ENCODE assay signal across 7 mouse cellular contexts in the genomic region with DNA sequence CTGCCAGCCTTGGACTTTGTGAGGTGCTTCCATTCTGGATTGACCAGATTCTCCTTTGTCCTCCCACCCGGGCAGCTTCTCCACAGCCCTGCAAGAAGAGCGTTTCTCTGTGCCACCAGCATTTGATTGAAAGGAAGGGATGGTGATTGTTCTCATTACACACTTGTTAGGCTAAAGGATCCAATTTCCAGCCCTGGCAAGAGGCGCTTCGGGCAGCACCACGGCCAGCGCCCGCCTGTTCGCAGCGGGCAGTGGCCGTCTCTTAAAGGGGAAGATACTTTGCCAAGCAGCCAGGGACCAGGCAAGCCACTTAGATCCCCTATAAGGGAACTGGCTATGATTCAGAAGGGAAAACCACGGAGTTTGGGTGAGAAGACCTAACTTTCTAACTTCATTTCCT. TPM values are rescaled to one million over a fixed set of nuclear protein-coding genes. Genes with fewer than 3 reads are reported as not detected.
DNase-seq lines count a peak whose midpoint lies in the region; ATAC-seq and TF ChIP-seq lines count a peak whose summit lies in the region.

No protein-coding gene starts in this region.

- peak overlapping the region; percentile 1 for H3ac ChIP-seq in myocyte (ENCODE audit: control insufficient read depth, insufficient read length)

- no peak overlapping the region for H3K4me2 ChIP-seq in embryonic facial prominence, embryonic 11.5 days (ENCODE audit: low read depth, low read length)
- no peak overlapping the region for H3K4me2 ChIP-seq in heart, postnatal 0 days (ENCODE audit: low read depth, low read length)
- H3K4me2 ChIP-seq in myocyte (ENCODE audit: low read depth) = peak overlapping the region; percentile 54

- no peaks in the 10 kb centered on the region for H3K9me3 ChIP-seq in embryonic facial prominence, embryonic 11.5 days (replicated peaks; ENCODE audit: control insufficient read depth, low read length)
- H3K9me3 ChIP-seq in heart, postnatal 0 days (replicated peaks; ENCODE audit: control insufficient read depth, low read length) = no peaks in the 10 kb centered on the region

- TF ChIP-seq CTCF in heart, postnatal 0 days (IDR thresholded peaks at IDR 0.05; ENCODE audit: low read depth) = no peak

- peaks cover 5% of the 10 kb centered on the region; the same call in 1 of the 2 replicates for H3K4me1 ChIP-seq in embryonic facial prominence, embryonic 11.5 days (ENCODE audit: control insufficient read depth, insufficient read depth, low read length)
- no peaks in the 10 kb centered on the region for H3K4me1 ChIP-seq in heart, postnatal 0 days (ENCODE audit: control insufficient read depth, insufficient read depth)

- H3K4me3 ChIP-seq in embryonic facial prominence, embryonic 11.5 days (ENCODE audit: low read depth, low read length) = no peak overlapping the region; the same call in 1 of the 2 replicates
- H3K4me3 ChIP-seq in heart, postnatal 0 days (ENCODE audit: low read depth, low read length) = no peak overlapping the region
- H3K4me3 ChIP-seq in myocyte = peak overlapping the region; percentile 67

- no peak overlapping the region for H3K27ac ChIP-seq in embryonic facial prominence, embryonic 11.5 days (replicated peaks; ENCODE audit: low read depth, low read length)
- H3K27ac ChIP-seq in heart, postnatal 0 days (ENCODE audit: low read depth) = no peak overlapping the region

- peaks cover 6% of the 10 kb centered on the region for H3K79me2 ChIP-seq in myocyte (ENCODE audit: control insufficient read depth, insufficient read depth)

- no peak overlapping the region for H3K9ac ChIP-seq in embryonic facial prominence, embryonic 11.5 days (replicated peaks; ENCODE audit: low read length)
- H3K9ac ChIP-seq in heart, postnatal 0 days (replicated peaks; ENCODE audit: low read depth, low read length) = no peak overlapping the region

- ATAC-seq in embryonic facial prominence, embryonic 11.5 days (replicated peaks; ENCODE audit: insufficient number of reproducible peaks, low FRiP score, low TSS enrichment, low read depth) = no peak
- no peak for ATAC-seq in heart, postnatal 0 days (ENCODE audit: insufficient read depth, low read depth)

- under 1% methylated on average over 11 of the region's 11 CpGs for WGBS in embryonic facial prominence, embryonic 11.5 days
- WGBS in heart, postnatal 0 days = 2% methylated on average over 11 of the region's 11 CpGs

- no peak for TF ChIP-seq POLR2A in myocyte (IDR thresholded peaks at IDR 0.05; ENCODE audit: insufficient read length, low read depth)

- no peak for TF ChIP-seq EP300 in heart, postnatal 0 days (IDR thresholded peaks at IDR 0.05; ENCODE audit: low read depth)

- peaks cover 46% of the 10 kb centered on the region for H3K27me3 ChIP-seq in embryonic facial prominence, embryonic 11.5 days (ENCODE audit: control insufficient read depth, insufficient read depth, low read length)
- peaks cover 41% of the 10 kb centered on the region for H3K27me3 ChIP-seq in heart, postnatal 0 days (ENCODE audit: control insufficient read depth, insufficient read depth, low read length)
- no peaks in the 10 kb centered on the region for H3K27me3 ChIP-seq in myocyte (ENCODE audit: control insufficient read depth, insufficient read depth, insufficient read length)

- H3K36me3 ChIP-seq in embryonic facial prominence, embryonic 11.5 days (replicated peaks; ENCODE audit: control insufficient read depth, insufficient read depth, low read depth, low read length) = no peaks in the 10 kb centered on the region
- no peaks in the 10 kb centered on the region for H3K36me3 ChIP-seq in heart, postnatal 0 days (replicated peaks; ENCODE audit: control insufficient read depth, insufficient read depth, low read length)
- no peaks in the 10 kb centered on the region for H3K36me3 ChIP-seq in myocyte (ENCODE audit: control insufficient read depth, insufficient read depth)

- peak; percentile 7 for DNase-seq in MEL-GATA-1-ER (ENCODE audit: extremely low read depth, low read depth)
- peak; percentile 68 for DNase-seq in adrenal gland, postnatal 25 days
- DNase-seq in embryonic facial prominence, embryonic 11.5 days (ENCODE audit: low spot score) = peak; percentile 85
- peak; percentile 46 for DNase-seq in heart, postnatal 0 days (ENCODE audit: low spot score)
- DNase-seq in kidney, postnatal 36 days = peak; percentile 26 to 76
- no peak for DNase-seq in frontal cortex, postnatal 36 days (ENCODE audit: low spot score in 2 of 2)

TF ChIP-seq in myocyte, 11 proteins besides CTCF, POLR2A, EP300 and RAD21:
- TF ChIP-seq E2F4 (IDR thresholded peaks at IDR 0.05; ENCODE audit: insufficient read depth) = no peak
- TF ChIP-seq USF1 (IDR thresholded peaks at IDR 0.05; ENCODE audit: low read depth) = no peak
- TF ChIP-seq POLR2AphosphoS2 (IDR thresholded peaks at IDR 0.05; ENCODE audit: insufficient read length, low read depth) = peak; percentile 49
- no peak for TF ChIP-seq TCF12 (IDR thresholded peaks at IDR 0.05; ENCODE audit: insufficient read depth, poor library complexity, severe bottlenecking)
- no peak for TF ChIP-seq CEBPB (IDR thresholded peaks at IDR 0.05; ENCODE audit: insufficient read depth, poor library complexity, severe bottlenecking)
- TF ChIP-seq REST (IDR thresholded peaks at IDR 0.05; ENCODE audit: insufficient read depth, insufficient read length) = peak; percentile 81
- peak in 1 of 3 experiments; percentile 7 for TF ChIP-seq MYOG (IDR thresholded peaks at IDR 0.05; ENCODE audit: control insufficient read depth in 1 of 3, insufficient read depth in 1 of 3, insufficient read length in 2 of 3, low read depth in 2 of 3)
- TF ChIP-seq TCF3 (IDR thresholded peaks at IDR 0.05; ENCODE audit: insufficient read length, low read depth) = no peak
- TF ChIP-seq MAX (IDR thresholded peaks at IDR 0.05; ENCODE audit: low read depth) = no peak
- TF ChIP-seq MYOD1 (IDR thresholded peaks at IDR 0.05; ENCODE audit: control insufficient read depth in 1 of 3, insufficient read length in 2 of 3, low read depth in 2 of 3) = peak in 2 of 3 experiments; percentile 42 to 44
- TF ChIP-seq SRF (IDR thresholded peaks at IDR 0.05; ENCODE audit: control insufficient read depth, insufficient read length, low read depth) = no peak

RNA-seq across cellular contexts. Expression of gene Acta1, which starts 3.3 kb away (rescaled TPM):
- total RNA-seq in adrenal gland, postnatal 25 days (2021) = 1.5 TPM in 1 of 2 replicates, not detected in the other
- 4.9 and 10.2 TPM in 2 replicates for polyA plus RNA-seq in embryonic facial prominence, embryonic 11.5 days (2014; fragmentation: Nextera tagmentation; extraction: Ambion mirVana)
- 180 and 491 TPM in 2 replicates for total RNA-seq in heart, postnatal 0 days (2014; rRNA removed; ENCODE audit: low replicate concordance)
- 120 and 149 TPM in 2 replicates for polyA plus RNA-seq in heart, postnatal 0 days (2015; fragmentation: Nextera tagmentation; extraction: Ambion mirVana)
- 9,007 TPM for polyA plus RNA-seq in myocyte (2012; fragmentation: generic; extraction: Trizol)

RNA-seq across cellular contexts. Expression of gene Ccsap, which starts 31.3 kb away (rescaled TPM):
- total RNA-seq in adrenal gland, postnatal 25 days (2021) = 2.7 and 4.4 TPM in 2 replicates
- polyA plus RNA-seq in embryonic facial prominence, embryonic 11.5 days (2014; fragmentation: Nextera tagmentation; extraction: Ambion mirVana) = 5.6 and 6.9 TPM in 2 replicates
- total RNA-seq in heart, postnatal 0 days (2014; rRNA removed; ENCODE audit: low replicate concordance) = 5.1 and 6.3 TPM in 2 replicates
- polyA plus RNA-seq in heart, postnatal 0 days (2015; fragmentation: Nextera tagmentation; extraction: Ambion mirVana) = 1.2 TPM in 2 replicates
- polyA plus RNA-seq in myocyte (2012; fragmentation: generic; extraction: Trizol) = 2.3 TPM

RNA-seq across cellular contexts. Expression of gene Nup133, which starts 57.8 kb away (rescaled TPM):
- 18.8 and 22.0 TPM in 2 replicates for total RNA-seq in adrenal gland, postnatal 25 days (2021)
- 55.2 and 63.0 TPM in 2 replicates for polyA plus RNA-seq in embryonic facial prominence, embryonic 11.5 days (2014; fragmentation: Nextera tagmentation; extraction: Ambion mirVana)
- 14.8 and 20.3 TPM in 2 replicates for total RNA-seq in heart, postnatal 0 days (2014; rRNA removed; ENCODE audit: low replicate concordance)
- 9.8 and 10.2 TPM in 2 replicates for polyA plus RNA-seq in heart, postnatal 0 days (2015; fragmentation: Nextera tagmentation; extraction: Ambion mirVana)
- polyA plus RNA-seq in myocyte (2012; fragmentation: generic; extraction: Trizol) = 11.7 TPM

Comparison
In these comparisons a context has a peak if more than half of its experiments do, and no peak if none do; other contexts are left out.
1. DNase-seq: peak in MEL-GATA-1-ER (single experiment), adrenal gland, postnatal 25 days (single experiment), embryonic facial prominence, embryonic 11.5 days (single experiment), heart, postnatal 0 days (single experiment) and kidney, postnatal 36 days (2 of 2); none in frontal cortex, postnatal 36 days (0 of 2).
2. RNA of gene Acta1, which starts 3.3 kb away (polyA plus RNA-seq): 9,007 TPM in myocyte (single experiment); 120 to 149 TPM in heart, postnatal 0 days and 4.9 to 10.2 TPM in embryonic facial prominence, embryonic 11.5 days; every median in the first group is over 10 times any median in the second.